Mouse (Mus musculus) spleen, adult 2 months (tissue): ENCODE data around the gene Hcn3. TPM values are rescaled to one million over a fixed set of nuclear protein-coding genes. Genes with fewer than 3 reads are reported as not detected.

Experiments used
- DNase-seq, 2 experiments: peaks; one replicate each; pipeline versions ENCODE4 v3.0.0 to v3.0.0-alpha.2; 2012 to 2021; ENCODE audit warnings: low spot score in 2 of 2, low read depth in 1 of 2
- H3K27ac ChIP-seq: fragments of 200-500 bp; 2 replicates; pipeline ENCODE4 v1.5.1; 2012; ENCODE audit warnings: low read length, inconsistent platforms; ENCODE audit not compliant: insufficient read depth
- H3K27me3 ChIP-seq: fragments of 200-500 bp; 2 replicates; pipeline ENCODE4 v1.6.1; 2012; ENCODE audit warnings: mild to moderate bottlenecking, moderate library complexity, low read length, inconsistent platforms; ENCODE audit not compliant: control insufficient read depth, insufficient read depth
- H3K36me3 ChIP-seq: fragments of 200-500 bp; 2 replicates; pipeline ENCODE4 v1.6.1; 2012; ENCODE audit warnings: mild to moderate bottlenecking, low read length, inconsistent platforms; ENCODE audit not compliant: control insufficient read depth, insufficient read depth
- H3K4me1 ChIP-seq: fragments of 200-500 bp; 2 replicates; pipeline ENCODE4 v1.6.1; 2011; ENCODE audit warnings: inconsistent platforms; ENCODE audit not compliant: control insufficient read depth, insufficient read depth, insufficient read length
- H3K4me3 ChIP-seq: fragments of 200-500 bp; 2 replicates; pipeline ENCODE4 v1.5.1; 2011; ENCODE audit warnings: mild to moderate bottlenecking, inconsistent platforms; ENCODE audit not compliant: insufficient read depth, insufficient read length; ENCODE audit errors: extremely low read depth
- CTCF ChIP-seq: fragments of 200-500 bp; IDR thresholded peaks from 2 replicates; pipeline ENCODE4 v1.5.1; 2011; ENCODE audit warnings: mild to moderate bottlenecking, inconsistent platforms; ENCODE audit not compliant: insufficient read depth, insufficient read length, insufficient replicate concordance; ENCODE audit errors: extremely low read depth
- POLR2A ChIP-seq: fragments of 200-500 bp; IDR thresholded peaks from 2 replicates; pipeline ENCODE4 v1.6.1; 2011; ENCODE audit warnings: low read depth, low read length, inconsistent platforms
- WGBS: fragments of 180-500 bp; shearing (Covaris S2); methylation state at CpG from one replicate; pipeline ENCODE4 v1.1.7; 2018; 5-methylcytosine and 5-hydroxymethylcytosine counted together
- polyA plus RNA-seq: library from polyadenylated mRNA; depleted of rRNA; stranded (reverse); fragments of >200 nt; gene quantifications from 2 replicates; pipeline ENCODE4 v1.2.3, GENCODE M21; 2012

The Hcn3 gene
- polyA plus RNA-seq, 1 experiment: 3.3 TPM

DNA sequence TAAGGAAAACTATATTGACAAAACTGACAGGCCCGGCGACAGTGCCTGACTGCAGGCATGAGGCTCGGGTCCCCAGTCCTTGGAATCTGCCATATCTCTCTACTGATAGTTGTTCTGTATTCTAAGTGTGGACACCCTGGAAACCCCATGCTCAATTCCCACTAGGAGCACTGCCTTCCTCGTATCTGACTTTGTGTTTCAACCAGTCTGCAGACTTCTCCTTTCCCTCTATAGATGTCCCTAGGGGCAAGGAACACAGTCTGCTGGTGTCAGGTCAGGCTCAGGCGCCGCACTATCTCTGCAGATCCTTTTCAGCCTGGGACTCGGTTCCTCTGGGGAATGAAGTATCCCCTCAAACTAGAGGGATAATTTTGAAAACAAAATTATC is 26.9 kb downstream of the Hcn3 start:
- no peak for DNase-seq
- TF ChIP-seq CTCF (no peak), POLR2A (no peak)
- no peaks in the 10 kb centered on the region for H3K36me3 ChIP-seq
- H3K27me3 ChIP-seq: no peaks in the 10 kb centered on the region
- WGBS: 81% methylated on average over 7 of the region's 7 CpGs
- no peak overlapping the region for H3K4me3 ChIP-seq
- no peak overlapping the region for H3K27ac ChIP-seq
- H3K4me1 ChIP-seq: no peaks in the 10 kb centered on the region

DNA sequence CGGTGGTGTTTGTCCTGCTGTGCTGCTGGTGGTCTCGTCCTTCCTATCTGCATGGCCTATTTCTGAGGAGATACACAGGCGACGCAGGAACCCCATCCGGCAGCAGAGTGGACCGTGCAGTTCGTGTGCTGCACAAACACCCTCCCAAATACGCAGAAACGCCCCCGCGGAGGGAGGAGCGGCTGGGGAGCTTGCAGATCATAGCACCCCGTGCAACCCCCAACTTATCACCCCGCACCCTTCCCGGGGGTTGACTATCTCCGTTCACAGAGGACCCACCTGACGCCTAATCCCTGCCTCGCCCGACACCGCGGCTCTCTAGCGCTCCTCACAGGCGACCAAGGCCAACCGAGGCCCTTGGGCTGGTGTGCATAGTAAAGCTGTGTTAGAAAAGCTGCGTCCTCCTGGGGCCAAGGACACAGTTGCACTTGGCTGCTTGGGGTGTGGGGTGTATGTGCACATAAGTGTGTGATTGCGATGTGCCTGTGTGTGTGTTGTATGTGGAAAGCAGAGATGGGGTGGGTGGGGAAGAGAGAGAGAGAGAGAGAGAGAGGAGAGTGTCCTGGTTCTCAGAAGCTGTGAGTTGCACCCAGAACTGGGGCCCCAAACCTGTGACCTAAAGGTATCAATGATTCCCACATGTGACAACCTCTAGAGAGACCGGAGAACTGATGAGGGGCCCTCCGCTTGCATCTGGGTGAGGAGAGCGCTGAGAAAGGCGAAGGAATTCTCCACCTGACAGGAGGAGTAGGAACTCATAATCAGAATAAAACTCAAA is 27.5 kb downstream of the Hcn3 start:
- H3K27ac ChIP-seq: no peak overlapping the region
- DNase-seq: no peak
- TF ChIP-seq CTCF (peak; percentile 10; the same call in 1 of the 2 replicates), POLR2A (no peak)
- no peaks in the 10 kb centered on the region for H3K27me3 ChIP-seq
- H3K4me1 ChIP-seq: no peaks in the 10 kb centered on the region
- H3K36me3 ChIP-seq: no peaks in the 10 kb centered on the region
- WGBS: 20% methylated on average over 30 of the region's 30 CpGs
- H3K4me3 ChIP-seq: no peak overlapping the region

- H3K27ac ChIP-seq: no peak overlapping the region
- no peaks in the 10 kb centered on the region for H3K4me1 ChIP-seq
Observed at GRCm38 (mm10) chr3:89131816-89132215, 28.2 kb downstream of the Hcn3 start.

GRCm38 (mm10) chr3:89129908-89130307 is 30.1 kb downstream of the Hcn3 start:
- no peak for TF ChIP-seq POLR2A
- TF ChIP-seq CTCF: no peak
- no peak for DNase-seq
- Histone ChIP-seq H3K27me3 (no peaks in the 10 kb centered on the region), H3K4me1 (no peaks in the 10 kb centered on the region), H3K36me3 (no peaks in the 10 kb centered on the region), H3K27ac (no peak overlapping the region), H3K4me3 (no peak overlapping the region)
- WGBS: 92% methylated on average over 3 of the region's 3 CpGs

More at GRCm38 (mm10) chr3:89131816-89132215, 28.2 kb downstream of the Hcn3 start:
- TF ChIP-seq POLR2A: no peak
- no peak for TF ChIP-seq CTCF
- Histone ChIP-seq H3K27me3 (no peaks in the 10 kb centered on the region), H3K4me3 (no peak overlapping the region), H3K36me3 (no peaks in the 10 kb centered on the region)
- WGBS: 57% methylated on average over 4 of the region's 4 CpGs
- DNase-seq: no peak

GRCm38 (mm10) chr3:89125981-89126380 is 34.0 kb downstream of the Hcn3 start:
- WGBS: 93% methylated on average over 3 of the region's 3 CpGs
- Histone ChIP-seq H3K4me1 (no peaks in the 10 kb centered on the region), H3K4me3 (no peak overlapping the region), H3K36me3 (no peaks in the 10 kb centered on the region), H3K27me3 (no peaks in the 10 kb centered on the region), H3K27ac (no peak overlapping the region)
- DNase-seq: no peak
- TF ChIP-seq CTCF (no peak), POLR2A (no peak)

- TF ChIP-seq CTCF (no peak), POLR2A (no peak)
- 70% methylated on average over 3 of the region's 3 CpGs for WGBS
- no peaks in the 10 kb centered on the region for H3K27me3 ChIP-seq
- no peak overlapping the region for H3K4me3 ChIP-seq
- H3K4me1 ChIP-seq: no peaks in the 10 kb centered on the region
- no peak for DNase-seq
- H3K27ac ChIP-seq: no peak overlapping the region
- no peaks in the 10 kb centered on the region for H3K36me3 ChIP-seq
Observed at GRCm38 (mm10) chr3:89124241-89124640, 35.8 kb downstream of the Hcn3 start.

DNA sequence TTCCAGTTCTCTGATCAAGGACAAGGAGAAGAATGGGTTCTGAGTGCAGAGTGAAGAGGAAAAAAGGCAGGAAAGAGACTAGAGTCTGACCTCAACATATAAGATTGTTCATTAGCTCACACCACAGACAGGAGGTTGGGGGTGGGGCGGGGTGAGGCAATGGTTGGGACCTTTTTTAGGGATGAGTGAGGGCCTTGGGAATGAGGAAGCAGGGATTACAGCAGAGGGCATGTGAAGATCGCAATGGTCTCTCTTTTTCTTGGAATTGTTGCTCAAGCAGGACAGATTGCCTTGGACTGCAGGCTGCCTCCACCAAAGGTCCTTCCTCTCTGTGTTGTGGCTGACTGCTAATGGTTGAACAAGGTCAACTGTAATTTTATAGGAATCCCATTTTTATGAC is 36.7 kb downstream of the Hcn3 start:
- H3K36me3 ChIP-seq: no peaks in the 10 kb centered on the region
- no peaks in the 10 kb centered on the region for H3K27me3 ChIP-seq
- no peak for TF ChIP-seq CTCF
- TF ChIP-seq POLR2A: no peak
- no peak overlapping the region for H3K27ac ChIP-seq
- WGBS: 74% methylated on average over 2 of the region's 2 CpGs
- no peak overlapping the region for H3K4me3 ChIP-seq
- DNase-seq: no peak
- no peaks in the 10 kb centered on the region for H3K4me1 ChIP-seq
